Mouse (Mus musculus) liver (tissue): Measurements from ENCODE around the gene Nmnat2.
A peak's percentile ranks its signal among the peaks of the same experiment; 100 is the strongest.

ENCODE experiments used
- DNase-seq: peaks from one replicate; pipeline ENCODE4 v3.0.0-alpha.2; 2020; ENCODE audit warnings: mixed read lengths

The Nmnat2 gene

GRCm38 (mm10) chr1:153128780-153129179, 174.0 kb downstream of the Nmnat2 start:
- DNase-seq = no peak

DNA sequence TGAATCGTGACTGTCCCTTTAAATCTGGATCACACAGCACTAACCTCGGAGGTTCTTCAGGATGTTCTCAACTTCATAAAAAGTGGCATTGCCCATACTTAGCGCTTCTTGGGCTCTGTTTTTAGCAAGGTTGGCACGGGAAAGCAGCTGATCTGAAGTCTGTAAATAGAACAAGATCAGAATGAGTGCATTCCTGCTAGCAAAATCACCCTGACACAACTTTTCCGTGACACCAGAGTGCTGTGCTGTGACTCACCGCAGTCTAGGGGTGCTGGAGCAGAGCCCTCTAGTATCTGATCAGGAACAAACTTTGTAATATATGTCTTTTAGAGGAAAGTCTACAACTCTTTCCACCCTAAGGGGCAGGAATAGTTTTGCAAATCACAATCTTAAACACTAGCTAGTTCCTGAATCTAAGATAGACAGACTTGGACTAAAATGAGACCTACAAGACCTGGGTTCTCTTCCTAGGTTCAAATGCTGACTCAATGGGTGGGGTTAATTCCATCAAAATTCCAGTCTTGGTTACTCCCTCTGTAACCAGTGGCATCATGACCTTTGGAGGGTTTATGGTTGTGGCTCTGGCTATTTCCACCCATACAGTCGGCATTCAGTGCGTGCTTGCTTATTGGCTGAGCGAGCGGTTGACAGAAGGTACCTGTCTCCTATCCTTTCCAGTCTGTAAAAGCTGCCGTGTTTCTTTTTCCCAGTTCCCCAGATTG, 175.4 kb downstream of the Nmnat2 start:
- DNase-seq = no peak

DNA sequence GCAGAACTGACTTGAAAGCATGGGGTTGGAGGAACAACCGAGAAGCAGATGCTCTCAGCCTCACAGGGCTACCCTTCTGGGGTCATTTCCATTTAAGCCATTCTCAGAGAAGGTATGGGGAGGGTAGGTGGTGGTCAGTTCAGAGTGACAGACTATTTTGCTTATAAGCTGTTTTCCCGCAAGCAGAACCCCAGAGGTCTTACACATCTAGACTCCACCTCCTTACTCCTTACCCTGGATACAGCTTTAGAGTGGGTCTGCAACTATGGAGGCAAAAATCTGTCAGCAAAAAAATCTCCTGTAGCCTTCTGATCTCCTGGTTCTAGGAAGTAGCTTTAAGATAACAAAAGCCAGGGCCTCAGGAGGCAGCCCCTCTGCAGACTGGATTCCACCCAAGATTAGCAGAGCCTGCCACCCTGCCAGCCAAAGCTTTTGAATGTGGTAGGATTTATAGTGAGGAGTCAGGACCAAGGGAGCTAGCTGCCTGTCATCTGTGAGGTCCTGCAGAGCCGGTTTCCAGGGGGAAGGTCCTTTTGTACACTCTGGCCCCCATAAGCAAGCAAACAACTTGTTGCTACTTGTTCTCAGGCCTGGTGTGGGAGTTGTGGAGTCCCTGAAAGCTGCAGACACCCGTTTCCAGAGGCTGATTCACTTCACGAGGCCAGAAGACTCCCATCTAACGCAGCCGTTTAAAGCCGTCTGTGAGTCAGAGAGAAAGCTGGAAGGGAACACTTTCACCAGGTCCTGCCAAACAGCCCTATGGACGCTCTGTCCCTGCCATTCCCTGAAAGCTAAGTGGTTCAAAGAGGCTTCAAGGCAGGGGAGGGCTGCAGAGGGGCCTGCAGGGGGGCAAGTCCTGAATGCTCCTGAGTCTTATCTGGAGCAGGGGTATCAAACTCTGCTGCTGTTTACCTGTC, 179.3 kb downstream of the Nmnat2 start:
- DNase-seq = no peak

GRCm38 (mm10) chr1:153136647-153137046, 181.9 kb downstream of the Nmnat2 start:
- DNase-seq = no peak

DNA sequence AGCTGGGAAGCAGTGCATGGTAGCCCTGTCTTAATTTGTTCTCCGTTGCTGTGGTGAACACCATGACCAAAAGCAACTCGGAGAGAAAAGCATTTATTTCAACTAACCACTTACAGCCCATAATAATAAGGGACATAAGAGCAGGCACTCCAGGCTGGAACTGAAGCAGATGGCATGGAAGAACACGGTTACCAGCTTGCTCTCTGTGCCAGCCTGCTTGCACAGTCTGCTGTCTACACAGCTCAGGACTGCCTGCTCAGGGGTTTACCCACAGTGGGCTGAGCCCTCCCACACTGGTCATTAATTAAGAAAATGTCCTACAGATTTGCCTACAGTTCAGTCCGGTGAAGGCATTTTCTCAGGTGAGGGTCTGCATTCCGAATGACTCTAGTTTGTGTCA, 183.7 kb downstream of the Nmnat2 start:
- DNase-seq = no peak

DNA sequence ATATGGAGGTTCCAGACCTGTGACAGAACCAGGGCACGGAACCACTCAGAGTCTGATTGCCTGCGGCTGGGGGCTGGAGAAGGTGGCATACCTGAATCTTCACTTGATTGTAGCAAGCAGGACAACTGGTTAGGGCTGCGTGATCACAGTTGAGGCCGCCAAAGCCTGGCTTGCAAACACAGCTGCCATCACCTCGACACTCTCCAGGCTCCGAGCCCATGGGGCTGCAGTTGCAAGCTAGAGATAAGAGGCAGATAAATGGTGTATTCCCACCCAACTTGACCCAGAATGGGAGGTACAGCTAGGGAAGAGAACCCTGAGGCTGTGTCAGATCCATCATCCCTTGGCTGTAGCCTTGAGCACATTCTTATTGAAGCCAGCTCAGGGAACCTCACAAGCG, 184.8 kb downstream of the Nmnat2 start:
- no peak for DNase-seq

DNA sequence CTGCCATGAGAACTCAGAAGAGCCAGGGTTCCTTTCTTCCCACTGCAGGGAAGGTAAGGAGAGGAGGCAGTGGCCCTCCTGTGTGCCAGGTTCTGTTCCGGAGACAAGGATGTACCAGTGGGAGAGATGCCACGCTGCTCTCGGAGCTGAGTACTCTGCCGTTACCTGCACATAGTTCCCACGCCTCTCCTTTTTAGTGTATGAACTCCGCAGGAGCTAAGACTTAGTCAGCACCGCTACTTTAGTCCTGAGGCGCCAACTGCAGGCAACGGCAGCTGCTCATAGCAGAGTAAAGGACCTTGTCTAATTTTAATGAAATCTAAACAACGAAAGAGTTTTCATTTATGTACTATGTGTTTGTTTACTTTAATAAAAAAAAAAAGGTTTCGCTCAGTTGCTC, 185.5 kb downstream of the Nmnat2 start:
- no peak for DNase-seq

- no peak for DNase-seq
Observed at GRCm38 (mm10) chr1:153140747-153141228, 186.0 kb downstream of the Nmnat2 start.

GRCm38 (mm10) chr1:153144021-153144420, 189.2 kb downstream of the Nmnat2 start:
- no peak for DNase-seq

DNA sequence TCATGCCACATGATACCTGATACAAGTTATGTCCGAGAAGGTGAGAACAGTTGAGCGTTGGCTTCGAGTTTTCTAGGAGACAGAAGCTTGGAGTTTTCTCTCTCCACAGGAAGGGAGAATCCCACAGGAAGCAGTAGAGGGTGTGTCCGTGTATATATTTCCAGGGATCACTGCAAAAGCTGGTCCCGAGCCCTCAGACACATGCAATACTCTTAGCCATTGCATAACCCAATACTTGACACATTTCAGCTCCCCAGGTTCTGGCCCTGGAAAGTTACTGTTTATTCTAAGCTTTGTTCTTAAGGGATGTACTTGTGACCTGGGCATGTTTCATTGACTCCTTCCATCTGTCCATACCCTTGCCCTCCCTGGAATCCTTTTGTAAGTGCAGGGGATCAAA, 191.0 kb downstream of the Nmnat2 start:
- no peak for DNase-seq

DNA sequence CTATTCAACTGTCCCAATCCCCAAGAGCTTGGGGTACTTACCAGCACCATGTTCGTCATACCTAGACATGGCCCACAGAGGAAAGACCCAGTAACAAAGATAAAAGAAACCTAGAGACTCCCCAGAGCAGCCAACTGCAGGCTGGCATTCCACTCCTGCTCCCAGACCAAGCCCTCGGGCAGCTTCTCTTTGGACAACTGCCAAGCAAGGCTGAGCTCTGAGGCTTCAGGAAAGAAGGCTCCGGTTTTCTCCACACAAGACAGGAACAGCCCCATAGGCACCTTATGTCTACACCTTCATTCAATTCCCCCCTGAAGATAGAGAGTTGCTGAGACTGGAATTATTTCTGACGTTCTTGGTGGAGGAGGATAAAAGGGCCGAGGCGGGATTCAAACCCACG, 197.8 kb downstream of the Nmnat2 start:
- no peak for DNase-seq

DNA sequence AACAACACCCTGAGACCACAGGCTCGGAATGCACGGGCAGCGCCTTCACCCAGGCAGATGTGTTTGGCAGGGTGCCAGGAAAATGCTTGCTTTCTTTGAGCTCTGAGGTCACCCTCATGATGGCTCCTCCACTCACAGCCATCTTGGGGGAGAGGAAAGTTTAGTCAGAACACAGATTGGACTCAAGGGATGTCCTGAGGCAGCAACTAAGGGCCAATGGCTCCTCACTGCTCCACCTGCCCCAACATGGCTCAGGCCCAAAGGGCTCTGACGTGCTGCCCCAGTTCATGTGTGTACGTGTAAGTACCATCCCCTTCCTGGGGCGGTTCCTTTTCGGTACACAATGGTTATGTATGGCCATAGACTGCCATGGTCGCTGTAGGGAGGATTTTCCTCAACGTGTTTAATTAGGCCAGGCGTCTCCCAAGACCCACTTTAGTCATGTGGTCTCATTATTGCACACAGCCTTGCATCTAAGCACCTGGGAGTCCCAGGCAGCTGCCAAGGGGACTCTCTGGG, 198.9 kb downstream of the Nmnat2 start:
- DNase-seq = peak; percentile 17

- no peak for DNase-seq
Observed at GRCm38 (mm10) chr1:153155364-153155763, 200.6 kb downstream of the Nmnat2 start.

DNA sequence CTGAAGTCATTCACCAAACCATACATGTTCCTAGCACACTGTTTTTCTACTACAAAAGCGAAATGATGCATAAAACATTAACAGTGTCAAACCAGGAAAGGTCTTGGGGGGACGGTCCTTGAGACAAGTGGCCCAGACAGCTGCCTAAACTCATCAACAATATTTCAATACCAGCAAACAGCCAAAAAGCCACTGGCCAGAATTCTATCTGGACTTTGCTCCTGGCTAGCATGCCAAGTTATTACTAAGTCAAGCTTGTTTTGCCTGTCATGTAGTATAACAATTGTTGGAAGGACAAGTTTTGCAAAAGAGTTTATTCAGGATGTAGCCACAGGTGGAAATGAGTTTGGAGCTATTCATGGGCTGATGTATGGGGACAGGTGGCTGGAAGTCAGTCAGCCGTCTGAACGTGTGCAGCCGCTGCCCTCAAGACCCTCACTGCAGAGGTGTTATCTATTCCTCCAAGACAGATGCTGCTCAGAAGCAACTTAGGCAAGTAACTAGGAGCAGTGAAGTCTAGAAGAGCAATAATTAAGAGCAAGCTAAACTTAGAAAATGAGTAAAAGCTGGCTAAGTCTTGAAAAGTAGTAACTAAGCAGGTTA, 202.3 kb downstream of the Nmnat2 start:
- no peak for DNase-seq

DNA sequence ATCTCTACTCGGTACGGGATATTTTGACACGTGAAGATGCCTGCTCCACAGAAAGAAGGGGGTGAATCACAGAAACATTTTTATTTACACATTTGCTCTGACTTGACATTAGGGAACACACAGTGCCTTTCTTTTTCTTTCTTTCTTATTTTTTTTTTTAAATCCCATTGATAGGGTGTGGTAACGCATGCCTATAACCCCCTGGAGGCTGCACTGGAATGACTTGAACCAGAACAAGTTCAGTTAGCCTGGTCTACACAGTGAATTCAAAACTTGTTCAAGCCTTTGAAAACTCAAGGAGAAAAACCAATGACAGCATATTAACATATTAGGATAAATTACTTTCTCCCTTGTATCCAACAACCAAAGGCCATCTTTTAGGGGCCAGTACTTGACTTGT, 204.3 kb downstream of the Nmnat2 start:
- DNase-seq = no peak

DNA sequence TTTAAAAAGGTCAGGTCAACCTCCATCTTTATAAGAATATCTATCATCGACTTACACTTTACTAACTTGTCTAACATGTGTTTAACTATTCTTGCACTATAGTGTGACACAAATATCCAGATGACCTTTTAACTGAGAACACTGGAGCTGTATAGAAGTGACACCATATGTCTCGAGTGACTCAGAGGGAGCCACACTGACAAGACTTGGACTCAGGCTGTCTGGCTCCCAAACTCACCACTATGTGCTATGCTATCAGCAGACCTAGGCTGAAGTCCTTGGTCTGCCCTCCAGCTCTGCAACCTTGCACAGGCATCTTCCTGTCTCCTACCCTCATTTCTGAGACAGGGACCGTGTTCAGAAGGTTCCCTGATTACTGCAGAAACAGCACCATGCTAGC, 209.0 kb downstream of the Nmnat2 start:
- no peak for DNase-seq

GRCm38 (mm10) chr1:153168293-153168692, 213.5 kb downstream of the Nmnat2 start:
- DNase-seq = no peak
